Mouse (Mus musculus): ENCODE measurements around the gene Dgat2l6.

The Dgat2l6 gene

GRCm38 (mm10) chrX:100524471-100524870, at the start of gene Dgat2l6:
Gene Dgat2l6 (plus strand): TSS chrX:100524838.
- no peak for DNase-seq (ENCODE audit: low spot score)

- no peak for DNase-seq (ENCODE audit: low spot score)
These were observed 48.9 kb upstream of the Dgat2l6 start for GRCm38 (mm10) chrX:100475569-100476223.

GRCm38 (mm10) chrX:100480317-100480716, 44.3 kb upstream of the Dgat2l6 start:
- peak; percentile 88 for DNase-seq (ENCODE audit: low spot score)

DNA sequence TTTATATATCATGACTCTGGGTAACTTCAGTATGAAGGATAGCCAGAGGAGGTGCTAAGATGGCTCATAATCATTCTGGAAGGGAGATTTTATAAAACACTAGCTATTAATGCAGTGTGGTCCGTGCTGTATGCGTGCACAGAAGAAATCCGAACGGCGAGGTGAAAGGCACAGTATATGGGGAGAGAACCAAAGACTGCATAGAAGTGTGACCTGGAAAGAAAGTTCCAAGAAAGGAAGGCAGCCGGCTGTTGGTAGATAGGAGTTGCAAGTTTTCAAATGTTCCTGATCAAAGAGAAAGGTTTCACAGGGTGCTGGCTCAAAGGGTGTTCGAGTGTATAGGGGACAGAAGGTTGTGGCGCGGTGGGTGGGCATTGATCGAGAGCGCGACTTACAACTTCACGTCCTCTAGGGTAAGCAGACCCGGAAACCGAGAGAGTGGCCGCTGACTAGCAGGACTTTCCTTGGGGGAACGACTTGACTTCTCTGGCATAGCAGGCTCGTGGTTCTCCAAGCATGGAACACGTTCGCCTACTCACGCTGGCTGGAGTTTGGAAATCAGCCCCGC, 31.1 kb upstream of the Dgat2l6 start:
- no peak for DNase-seq (ENCODE audit: low spot score)

DNA sequence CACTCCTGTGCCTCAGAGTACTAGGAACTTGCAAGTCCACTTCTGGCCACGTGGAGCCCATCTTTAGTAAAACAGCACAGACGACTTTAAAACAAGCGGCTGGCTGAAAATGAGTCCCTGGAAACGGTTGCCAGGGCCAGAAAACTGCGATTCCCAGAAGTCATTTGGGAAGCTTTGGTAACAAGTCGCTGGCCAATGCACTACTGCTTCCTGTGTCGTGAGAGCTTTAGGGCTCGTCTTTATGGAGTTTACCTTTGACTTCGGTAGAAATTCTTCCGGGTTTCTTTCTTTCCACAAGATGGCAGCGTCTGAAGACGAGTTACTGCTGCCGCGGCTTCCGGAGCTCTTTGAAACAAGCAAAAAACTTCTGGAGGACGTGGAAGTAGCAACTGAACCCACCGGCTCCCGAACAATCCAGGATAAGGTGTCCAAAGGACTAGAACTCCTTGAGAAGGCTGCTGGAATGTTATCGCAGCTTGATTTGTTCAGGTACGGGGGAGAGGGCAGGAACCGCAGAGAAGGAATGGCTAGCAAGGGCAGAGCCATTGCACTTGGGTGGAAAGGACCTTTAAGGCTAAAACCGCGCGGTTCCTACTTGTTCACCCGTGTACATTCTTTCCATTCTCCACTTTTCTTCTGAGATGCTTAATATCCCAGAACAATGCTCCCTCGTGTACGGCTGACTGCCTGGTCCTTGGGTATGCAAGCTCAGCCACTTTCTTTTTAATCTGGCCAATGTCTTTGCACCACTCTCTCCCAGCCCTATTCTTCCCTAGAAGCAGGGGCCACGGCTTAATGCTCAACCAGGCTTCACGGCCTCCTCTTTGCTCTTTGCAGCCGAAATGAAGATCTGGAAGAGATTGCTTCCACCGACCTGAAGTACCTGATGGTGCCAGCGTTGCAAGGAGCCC, 30.3 kb upstream of the Dgat2l6 start, which contains the start of gene Igbp1:
TSS of gene Igbp1 (plus strand) at position 224 of the 911 bp plus-strand sequence.
- peak; percentile 94 for DNase-seq (ENCODE audit: low spot score)

DNA sequence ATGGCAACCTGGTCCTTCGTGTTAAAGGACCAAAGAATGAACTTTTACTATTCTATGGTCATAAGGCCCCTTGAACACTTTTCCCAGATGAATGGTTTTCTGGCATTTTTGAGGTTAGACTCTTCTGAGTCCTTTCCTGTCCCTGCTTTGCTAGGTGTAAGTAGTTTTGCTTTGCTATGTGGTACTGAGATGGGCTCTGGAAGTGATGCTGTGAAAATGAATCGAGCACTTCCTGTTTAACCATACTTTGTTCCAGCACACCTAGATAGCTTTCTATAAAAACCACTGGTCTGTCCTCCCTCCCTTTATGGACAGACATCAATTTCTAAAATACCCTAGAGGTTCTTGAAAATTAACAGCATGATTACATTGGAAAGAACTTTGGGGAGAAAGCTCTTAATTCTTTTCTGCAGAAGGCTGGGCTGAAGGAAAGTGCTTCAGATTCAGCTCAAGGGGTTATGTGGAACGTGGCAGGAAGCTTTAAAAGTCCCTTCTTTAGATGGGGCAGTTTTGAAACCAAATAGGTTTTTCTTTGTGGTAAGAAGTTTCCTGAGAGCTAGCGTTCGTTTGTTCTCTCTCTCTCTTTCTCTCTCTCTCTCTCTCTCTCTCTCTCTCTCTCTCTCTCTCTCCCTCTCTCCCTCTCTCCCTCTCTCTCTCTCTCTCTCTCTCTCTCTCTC, 20.3 kb upstream of the Dgat2l6 start:
- no peak for DNase-seq (ENCODE audit: low spot score)

- no peak for DNase-seq (ENCODE audit: low spot score)
These were observed 16.5 kb upstream of the Dgat2l6 start for GRCm38 (mm10) chrX:100508164-100508563.

GRCm38 (mm10) chrX:100509921-100510320, 14.7 kb upstream of the Dgat2l6 start:
- DNase-seq (ENCODE audit: low spot score), result no peak

GRCm38 (mm10) chrX:100516683-100517082, 8.0 kb upstream of the Dgat2l6 start:
- DNase-seq (ENCODE audit: low spot score), result no peak

DNA sequence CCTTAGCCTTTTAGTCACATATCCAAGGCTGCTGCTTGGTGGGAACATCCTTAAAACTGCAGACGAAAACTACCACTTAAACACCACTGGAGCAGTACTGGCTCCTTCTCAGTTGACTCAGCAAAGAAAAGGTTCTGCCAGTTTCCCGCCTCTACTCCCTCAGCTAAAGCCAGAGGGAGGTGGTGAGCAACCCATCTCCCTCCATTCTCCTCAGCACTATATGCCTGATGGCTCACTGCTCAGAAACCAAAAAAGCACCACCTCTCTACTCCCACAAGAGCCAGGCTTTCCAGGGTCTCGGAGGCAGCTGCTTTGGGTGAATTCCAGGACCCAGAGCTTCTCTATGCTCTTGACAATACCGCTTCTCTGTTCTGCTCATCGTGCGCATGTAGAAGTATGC, 7.0 kb upstream of the Dgat2l6 start:
- DNase-seq (ENCODE audit: low spot score), result no peak

DNA sequence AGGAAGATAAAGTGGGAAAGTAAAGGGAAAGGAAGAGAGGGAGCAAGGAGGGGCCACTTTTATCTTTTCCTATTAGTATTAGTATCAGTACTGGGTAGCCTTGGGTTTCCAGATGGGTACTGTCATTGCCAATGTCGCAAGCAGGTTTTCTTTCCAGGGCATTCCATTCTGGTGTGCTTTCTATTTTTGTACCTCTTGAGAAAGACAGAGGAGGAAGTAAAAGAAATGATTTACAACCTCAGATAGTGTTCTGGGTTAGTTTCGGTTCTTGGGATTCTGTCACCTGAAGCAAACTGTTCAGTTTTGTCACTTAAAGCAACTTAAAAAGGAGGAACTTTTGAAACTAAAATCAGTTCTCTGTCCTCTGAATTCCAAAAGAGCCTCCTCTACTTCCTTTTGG, 6.1 kb upstream of the Dgat2l6 start:
- peak; percentile 15 for DNase-seq (ENCODE audit: low spot score)

DNA sequence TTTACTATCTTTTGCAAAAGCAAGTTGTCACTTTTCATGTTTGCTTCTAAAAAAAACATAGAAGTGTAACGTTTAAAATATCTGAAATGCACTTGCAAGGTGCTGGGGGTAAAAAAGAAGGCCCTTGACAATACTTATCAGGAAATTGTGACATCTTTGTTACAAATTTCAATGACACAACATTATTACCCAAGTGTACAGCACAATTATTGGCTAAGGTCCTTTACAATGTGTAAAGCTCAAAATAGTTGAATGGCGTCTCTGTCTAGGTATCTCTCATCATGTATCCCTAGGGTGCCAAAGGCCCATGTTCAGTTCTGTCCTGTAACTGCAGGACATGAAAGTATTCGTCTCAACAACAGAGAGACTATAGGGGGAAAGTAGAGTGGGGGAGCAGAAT, 31.4 kb downstream of the Dgat2l6 start:
- DNase-seq (ENCODE audit: low spot score), result no peak

- no peak for DNase-seq (ENCODE audit: low spot score)
These were observed 41.1 kb downstream of the Dgat2l6 start for GRCm38 (mm10) chrX:100565696-100566095.

- no peak for DNase-seq (ENCODE audit: low spot score)
These were observed 47.3 kb downstream of the Dgat2l6 start, which contains the start of gene Awat1 for GRCm38 (mm10) chrX:100571951-100572350. Gene Awat1 (plus strand): TSS chrX:100572251.

GRCm38 (mm10) chrX:100594791-100595190, 70.2 kb downstream of the Dgat2l6 start, which contains the start of gene P2ry4:
Gene P2ry4 (minus strand): TSS chrX:100594869.
- no peak for DNase-seq (ENCODE audit: low spot score)

All from adipocyte (in vitro differentiated cells).